Mouse (Mus musculus): ENCODE data around the gene Exoc4. TPM values are rescaled to one million over a fixed set of nuclear protein-coding genes. Genes with fewer than 3 reads are reported as not detected.

Gene Exoc4
- polyA plus RNA-seq (2014; fragmentation: Nextera tagmentation; extraction: Ambion mirVana): 27.3 and 33.1 TPM in 2 replicates

DNA sequence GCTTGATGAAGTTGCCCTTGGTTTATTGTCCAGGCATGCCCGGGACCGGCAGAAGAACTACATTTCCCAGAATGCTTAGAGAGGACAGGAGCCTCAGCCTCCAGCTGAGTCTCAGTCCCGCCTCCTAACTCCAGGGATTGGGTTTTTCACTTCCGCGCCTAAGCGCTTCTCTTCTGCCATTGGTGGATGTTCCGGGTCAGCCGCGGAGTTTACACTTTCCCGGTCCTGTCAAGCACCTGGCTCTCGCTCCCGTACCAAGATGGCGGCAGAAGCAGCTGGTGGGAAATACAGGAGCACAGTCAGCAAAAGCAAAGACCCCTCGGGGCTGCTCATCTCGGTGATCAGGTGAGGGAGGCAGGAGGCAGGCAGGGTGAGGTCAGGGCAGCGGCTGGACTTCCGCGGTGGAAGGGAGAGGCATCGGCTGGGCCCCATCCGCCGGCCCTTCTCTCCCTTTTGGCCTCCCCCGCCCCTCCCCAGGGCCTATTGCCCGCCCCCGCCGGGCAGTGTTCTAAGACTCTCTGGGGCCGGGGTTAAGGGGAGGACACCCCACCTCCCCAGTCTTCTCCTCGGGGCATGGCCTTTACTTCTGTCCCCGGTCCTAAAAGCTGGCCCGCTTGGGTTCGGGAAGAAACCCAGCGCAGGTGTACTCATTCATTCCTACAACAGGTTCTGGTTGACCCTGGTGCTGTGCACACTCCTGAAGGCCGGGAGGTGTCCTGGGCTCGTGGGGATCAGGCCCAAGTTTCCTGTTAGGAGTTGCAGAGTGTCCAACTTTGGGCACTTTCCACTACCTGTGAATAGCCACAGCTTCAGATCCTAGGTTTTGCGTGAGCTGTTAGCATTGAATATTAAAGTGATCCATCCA is at the start of gene Exoc4:
TSS of gene Exoc4 (plus strand) at position 192 of the 865 bp plus-strand sequence.
- 0 out of 2 replicates have a peak, but pooled peaks cover 5% of the 10 kb centered on the region for H3K4me1 ChIP-seq (ENCODE audit: insufficient read depth)
- DNase-seq: peak; percentile 98
- H3K27ac ChIP-seq (ENCODE audit: low read depth): no peak within 1 kb of the TSS; the same call in 1 of the 2 replicates
- peak within 1 kb of the TSS; percentile 89 for H3K4me2 ChIP-seq
- H3K36me3 ChIP-seq (ENCODE audit: insufficient read depth): no peaks in the 10 kb centered on the region
- peak within 1 kb of the TSS; percentile 87 for H3K4me3 ChIP-seq (ENCODE audit: low read depth, low read length)
- peak within 1 kb of the TSS; percentile 81 for H3K9ac ChIP-seq
- ATAC-seq (ENCODE audit: insufficient read depth): peak; percentile 100
- 2% methylated on average over 34 of the region's 34 CpGs for WGBS
- H3K9me3 ChIP-seq (ENCODE audit: low read depth, low read length): no peaks in the 10 kb centered on the region
- no peak for TF ChIP-seq CTCF (IDR thresholded peaks at IDR 0.05; ENCODE audit: low read depth)
- no peaks in the 10 kb centered on the region for H3K27me3 ChIP-seq (ENCODE audit: insufficient read depth, low read length)

DNA sequence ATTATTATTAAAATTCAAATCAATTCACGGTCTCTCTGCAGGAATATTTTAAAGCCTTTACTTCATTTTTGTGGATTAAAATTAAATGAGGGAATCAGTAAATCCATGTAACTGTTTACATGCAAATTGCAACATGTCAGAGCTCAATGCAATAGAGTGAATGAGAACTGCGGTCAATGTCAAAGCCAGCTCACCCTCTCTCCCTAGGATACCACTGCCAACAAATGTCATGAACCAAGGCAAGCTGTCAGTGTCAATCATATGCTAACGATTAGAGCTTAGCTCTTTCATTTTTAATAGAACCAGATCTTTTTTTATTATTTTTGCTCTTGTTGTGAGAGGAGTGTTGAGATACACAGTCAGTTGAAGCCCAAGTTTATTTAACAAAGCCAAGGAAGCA is 30.1 kb upstream of the Exoc4 start:
- no peak overlapping the region for H3K9ac ChIP-seq
- H3K36me3 ChIP-seq (ENCODE audit: insufficient read depth): no peaks in the 10 kb centered on the region
- 83% methylated on average over 3 of the region's 3 CpGs for WGBS
- ATAC-seq (ENCODE audit: insufficient read depth) (no peak), DNase-seq (no peak)
- H3K4me1 ChIP-seq (ENCODE audit: insufficient read depth): no peaks in the 10 kb centered on the region
- no peak overlapping the region for H3K4me3 ChIP-seq (ENCODE audit: low read depth, low read length)
- H3K4me2 ChIP-seq: no peak overlapping the region
- no peak for TF ChIP-seq CTCF (IDR thresholded peaks at IDR 0.05; ENCODE audit: low read depth)
- H3K27ac ChIP-seq (ENCODE audit: low read depth): no peak overlapping the region
- H3K27me3 ChIP-seq (ENCODE audit: insufficient read depth, low read length): no peaks in the 10 kb centered on the region
- no peaks in the 10 kb centered on the region for H3K9me3 ChIP-seq (ENCODE audit: low read depth, low read length)

DNA sequence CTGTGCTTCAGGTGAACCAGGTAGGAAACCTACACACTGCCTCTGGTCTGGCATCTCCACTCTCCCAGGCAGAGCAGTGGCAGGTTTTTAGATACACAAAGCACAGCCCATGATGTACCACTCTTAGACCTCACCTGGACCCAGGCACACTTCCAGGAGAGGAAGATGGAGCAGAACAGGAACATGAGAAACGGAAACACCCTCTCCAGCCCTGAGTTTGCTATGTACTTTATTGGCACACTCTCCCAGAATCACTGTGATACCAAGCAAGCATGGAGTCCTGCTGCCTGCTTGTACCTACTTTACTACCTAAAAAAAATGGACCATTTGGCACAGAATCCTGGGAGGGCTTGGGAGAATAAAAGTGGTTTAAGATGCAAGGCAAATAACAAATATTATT is 22.2 kb upstream of the Exoc4 start:
- no peaks in the 10 kb centered on the region for H3K36me3 ChIP-seq (ENCODE audit: insufficient read depth)
- no peaks in the 10 kb centered on the region for H3K4me1 ChIP-seq (ENCODE audit: insufficient read depth)
- no peaks in the 10 kb centered on the region for H3K27me3 ChIP-seq (ENCODE audit: insufficient read depth, low read length)
- ATAC-seq (ENCODE audit: insufficient read depth): no peak
- 60% methylated on average over 1 of the region's 1 CpGs for WGBS
- no peak overlapping the region for H3K4me2 ChIP-seq
- peak; percentile 7 for DNase-seq
- no peak overlapping the region for H3K4me3 ChIP-seq (ENCODE audit: low read depth, low read length)
- TF ChIP-seq CTCF (IDR thresholded peaks at IDR 0.05; ENCODE audit: low read depth): no peak
- H3K9me3 ChIP-seq (ENCODE audit: low read depth, low read length): no peaks in the 10 kb centered on the region
- H3K27ac ChIP-seq (ENCODE audit: low read depth): no peak overlapping the region
- no peak overlapping the region for H3K9ac ChIP-seq

DNA sequence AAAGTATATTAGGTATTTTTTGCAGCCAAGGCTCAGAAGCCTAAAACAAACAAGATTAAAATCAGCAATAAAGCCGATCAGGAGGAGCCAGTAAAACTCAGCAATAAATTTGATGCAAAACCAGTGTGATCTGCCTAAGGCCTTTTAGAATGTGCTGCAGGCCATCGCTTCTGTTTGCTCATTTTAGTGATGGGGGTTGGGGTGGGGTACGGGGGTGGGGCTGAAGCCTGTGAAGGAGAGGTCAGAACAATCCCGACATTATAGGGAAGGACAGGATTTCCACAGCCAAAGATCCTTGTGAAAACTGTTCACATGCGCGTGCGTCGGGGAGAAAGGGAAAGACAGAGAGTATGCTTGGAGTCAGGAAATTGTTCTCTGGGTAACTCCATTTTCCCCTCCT is 21.5 kb upstream of the Exoc4 start:
- Histone ChIP-seq H3K9ac (no peak overlapping the region), H3K27ac (ENCODE audit: low read depth) (peak overlapping the region; percentile 40), H3K4me2 (no peak overlapping the region), H3K27me3 (ENCODE audit: insufficient read depth, low read length) (no peaks in the 10 kb centered on the region), H3K9me3 (ENCODE audit: low read depth, low read length) (no peaks in the 10 kb centered on the region), H3K4me1 (ENCODE audit: insufficient read depth) (no peaks in the 10 kb centered on the region), H3K4me3 (ENCODE audit: low read depth, low read length) (no peak overlapping the region), H3K36me3 (ENCODE audit: insufficient read depth) (no peaks in the 10 kb centered on the region)
- DNase-seq (peak; percentile 9), ATAC-seq (ENCODE audit: insufficient read depth) (no peak)
- 52% methylated on average over 8 of the region's 8 CpGs for WGBS
- TF ChIP-seq CTCF (IDR thresholded peaks at IDR 0.05; ENCODE audit: low read depth): no peak

DNA sequence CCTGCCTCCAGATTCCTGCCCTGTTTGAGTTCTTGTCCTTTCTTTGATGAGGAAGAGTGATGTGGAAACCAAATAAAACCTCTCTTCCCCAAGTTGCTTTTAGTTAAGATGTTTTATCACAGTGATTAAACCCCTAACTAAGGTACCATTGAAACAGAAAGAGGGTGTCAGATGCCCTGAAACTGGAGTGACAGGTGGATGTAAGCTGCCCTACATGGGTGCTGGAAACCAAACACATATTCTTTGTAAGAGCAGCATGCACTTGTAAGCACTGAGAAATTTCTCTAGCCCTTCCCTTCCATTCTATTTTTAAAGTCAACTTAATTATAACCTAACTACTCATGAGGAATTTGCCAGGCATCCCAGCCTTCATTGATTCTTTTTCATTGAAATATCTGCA is 7.6 kb upstream of the Exoc4 start:
- no peak for TF ChIP-seq CTCF (IDR thresholded peaks at IDR 0.05; ENCODE audit: low read depth)
- DNase-seq: no peak
- no peak for ATAC-seq (ENCODE audit: insufficient read depth)
- Histone ChIP-seq H3K9ac (no peak overlapping the region), H3K4me3 (ENCODE audit: low read depth, low read length) (no peak overlapping the region), H3K36me3 (ENCODE audit: insufficient read depth) (no peaks in the 10 kb centered on the region), H3K4me1 (ENCODE audit: insufficient read depth) (no peaks in the 10 kb centered on the region), H3K4me2 (no peak overlapping the region), H3K27me3 (ENCODE audit: insufficient read depth, low read length) (no peaks in the 10 kb centered on the region), H3K9me3 (ENCODE audit: low read depth, low read length) (no peaks in the 10 kb centered on the region), H3K27ac (ENCODE audit: low read depth) (no peak overlapping the region)

DNA sequence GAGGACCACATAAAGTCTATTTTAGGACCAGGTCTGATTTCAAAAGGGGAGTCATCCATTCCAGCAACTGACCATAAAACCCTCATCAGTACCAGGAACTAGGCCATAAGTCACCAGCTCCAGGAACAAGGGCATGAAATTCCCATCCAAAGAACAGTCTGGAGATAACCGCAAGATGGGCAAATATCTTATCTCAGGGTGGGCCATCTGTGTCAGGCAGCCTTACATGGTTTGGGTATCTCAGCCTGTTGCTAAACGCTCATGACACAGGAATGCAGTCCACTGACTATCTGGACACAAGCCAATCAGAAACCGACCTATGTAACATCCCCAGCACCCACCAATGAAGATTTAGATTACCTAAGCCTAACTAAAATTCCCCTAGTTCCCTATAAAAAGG is 4.3 kb upstream of the Exoc4 start:
- ATAC-seq (ENCODE audit: insufficient read depth): no peak

DNA sequence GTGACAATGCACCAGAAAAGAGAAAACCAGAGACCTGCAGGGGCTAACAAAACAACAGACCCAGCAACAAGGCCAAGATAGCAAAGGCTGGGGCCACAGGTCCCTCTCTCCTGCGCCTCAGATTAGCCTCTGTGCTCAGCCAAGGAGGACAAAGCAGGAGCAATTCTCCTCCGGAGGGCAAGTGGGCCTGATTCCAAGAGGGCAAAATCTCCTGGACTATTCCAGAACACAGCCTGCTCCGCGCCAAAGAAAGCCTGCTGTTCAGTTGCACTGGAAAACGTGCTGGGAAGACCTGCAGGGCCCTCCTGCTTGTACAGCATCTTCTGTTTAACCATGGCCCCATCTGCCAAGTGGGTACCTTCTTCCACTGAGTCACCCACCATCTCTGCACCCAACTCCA is 1.7 kb upstream of the Exoc4 start:
- Histone ChIP-seq H3K4me3 (ENCODE audit: low read depth, low read length) (no peak overlapping the region), H3K9me3 (ENCODE audit: low read depth, low read length) (no peaks in the 10 kb centered on the region), H3K36me3 (ENCODE audit: insufficient read depth) (no peaks in the 10 kb centered on the region), H3K4me2 (no peak overlapping the region), H3K4me1 (ENCODE audit: insufficient read depth) (0 out of 2 replicates have a peak, but pooled peaks cover 5% of the 10 kb centered on the region), H3K27ac (ENCODE audit: low read depth) (no peak overlapping the region), H3K9ac (no peak overlapping the region), H3K27me3 (ENCODE audit: insufficient read depth, low read length) (no peaks in the 10 kb centered on the region)
- WGBS: 75% methylated on average over 5 of the region's 5 CpGs
- ATAC-seq (ENCODE audit: insufficient read depth) (no peak), DNase-seq (no peak)
- no peak for TF ChIP-seq CTCF (IDR thresholded peaks at IDR 0.05; ENCODE audit: low read depth)

More for the DNA sequence above, 4.3 kb upstream of the Exoc4 start:
- H3K4me3 ChIP-seq (ENCODE audit: low read depth, low read length): no peak overlapping the region
- H3K4me1 ChIP-seq (ENCODE audit: insufficient read depth): no peaks in the 10 kb centered on the region
- 59% methylated on average over 3 of the region's 3 CpGs for WGBS
- DNase-seq: no peak
- no peak for TF ChIP-seq CTCF (IDR thresholded peaks at IDR 0.05; ENCODE audit: low read depth)
- H3K27ac ChIP-seq (ENCODE audit: low read depth): no peak overlapping the region
- H3K9ac ChIP-seq: no peak overlapping the region
- no peaks in the 10 kb centered on the region for H3K36me3 ChIP-seq (ENCODE audit: insufficient read depth)
- no peaks in the 10 kb centered on the region for H3K9me3 ChIP-seq (ENCODE audit: low read depth, low read length)
- no peaks in the 10 kb centered on the region for H3K27me3 ChIP-seq (ENCODE audit: insufficient read depth, low read length)
- H3K4me2 ChIP-seq: no peak overlapping the region

All from lung, embryonic 14.5 days (tissue).